Mouse (Mus musculus): ENCODE measurements around the gene Dctd. TPM values are rescaled to one million over a fixed set of nuclear protein-coding genes. Genes with fewer than 3 reads are reported as not detected.

Dctd gene
- polyA plus RNA-seq, 1 experiment = not detected

DNA sequence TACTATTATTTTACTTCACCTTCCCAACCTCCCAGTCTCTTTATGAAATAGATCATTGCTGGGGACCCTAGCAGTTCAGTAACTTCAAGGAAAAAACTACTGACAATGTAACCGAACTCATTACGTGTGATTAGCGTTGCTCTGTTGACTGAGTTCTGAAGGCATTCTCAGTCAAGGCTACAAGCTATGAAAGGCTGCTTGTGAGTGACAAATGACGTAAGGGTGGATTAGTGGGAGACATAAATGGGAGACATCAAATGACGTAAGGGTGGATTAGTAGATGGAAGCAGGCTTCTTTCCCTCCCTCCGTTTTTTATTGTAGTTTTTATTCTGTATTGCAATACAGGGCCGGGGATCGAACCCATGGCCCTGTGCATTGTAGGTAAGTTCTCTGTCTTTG is 26.0 kb downstream of the Dctd start:
- H3K4me1 ChIP-seq (ENCODE audit: control insufficient read depth, insufficient read depth, insufficient read length, low read length) = no peaks in the 10 kb centered on the region
- no peak overlapping the region for H3K27ac ChIP-seq (replicated peaks; ENCODE audit: low read depth, low read length)

DNA sequence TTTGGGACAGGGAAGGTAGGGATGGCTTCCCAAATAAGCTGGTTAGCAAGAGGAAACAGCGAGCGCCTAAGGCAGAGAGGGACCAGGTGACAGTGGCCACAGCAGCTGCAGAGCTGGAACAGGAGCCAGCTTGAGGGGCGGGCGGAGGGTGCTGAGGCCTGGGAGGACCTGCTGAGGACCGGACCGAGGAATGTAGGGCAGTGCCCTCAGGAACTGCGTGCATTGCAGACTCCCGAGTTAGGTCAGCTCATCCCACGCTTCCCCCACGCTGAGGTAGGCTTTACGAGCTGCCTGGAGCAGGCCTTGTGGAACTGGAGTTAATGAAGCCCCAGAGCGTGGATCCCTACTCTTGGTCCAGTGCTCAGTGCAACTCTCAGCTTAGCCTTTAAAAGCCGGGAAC is 28.1 kb downstream of the Dctd start:
- H3K27ac ChIP-seq (replicated peaks; ENCODE audit: low read depth, low read length) = no peak overlapping the region
- H3K4me3 ChIP-seq (ENCODE audit: insufficient read depth, low read depth, low read length) = no peak overlapping the region
- H3K4me1 ChIP-seq (ENCODE audit: control insufficient read depth, insufficient read depth, insufficient read length, low read length) = no peaks in the 10 kb centered on the region

More for the DNA sequence above, 26.0 kb downstream of the Dctd start:
- H3K4me3 ChIP-seq (ENCODE audit: insufficient read depth, low read depth, low read length) = no peak overlapping the region

DNA sequence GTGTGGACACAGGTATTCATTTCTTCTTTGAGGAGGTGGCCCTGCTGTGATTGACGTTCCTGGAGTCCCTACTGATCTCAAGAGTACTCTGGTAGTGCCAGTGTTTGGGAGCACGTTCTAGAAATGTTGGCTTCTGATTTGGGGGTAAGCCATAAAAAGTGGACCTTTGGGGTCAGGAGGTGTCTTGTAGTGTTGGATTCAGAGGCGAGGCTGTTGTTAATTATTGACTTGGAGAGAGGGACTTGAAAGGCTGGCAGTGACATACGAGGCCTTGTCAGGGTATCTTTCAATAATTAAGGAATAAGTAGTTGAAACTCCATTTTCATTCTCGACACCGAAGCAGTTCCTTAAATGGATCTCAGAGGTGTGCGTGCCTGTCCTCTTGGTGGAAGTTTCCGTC is 31.4 kb downstream of the Dctd start:
- no peak overlapping the region for H3K27ac ChIP-seq (replicated peaks; ENCODE audit: low read depth, low read length)
- H3K4me1 ChIP-seq (ENCODE audit: control insufficient read depth, insufficient read depth, insufficient read length, low read length) = no peaks in the 10 kb centered on the region
- H3K4me3 ChIP-seq (ENCODE audit: insufficient read depth, low read depth, low read length) = no peak overlapping the region

GRCm38 (mm10) chr8:48133321-48133720 is 34.4 kb downstream of the Dctd start:
- no peak overlapping the region for H3K4me3 ChIP-seq (ENCODE audit: insufficient read depth, low read depth, low read length)
- H3K27ac ChIP-seq (replicated peaks; ENCODE audit: low read depth, low read length) = no peak overlapping the region
- no peaks in the 10 kb centered on the region for H3K4me1 ChIP-seq (ENCODE audit: control insufficient read depth, insufficient read depth, insufficient read length, low read length)

GRCm38 (mm10) chr8:48136804-48137650 is 38.1 kb downstream of the Dctd start:
- Histone ChIP-seq H3K4me3 (ENCODE audit: insufficient read depth, low read depth, low read length) (no peak overlapping the region), H3K27ac (replicated peaks; ENCODE audit: low read depth, low read length) (no peak overlapping the region)

DNA sequence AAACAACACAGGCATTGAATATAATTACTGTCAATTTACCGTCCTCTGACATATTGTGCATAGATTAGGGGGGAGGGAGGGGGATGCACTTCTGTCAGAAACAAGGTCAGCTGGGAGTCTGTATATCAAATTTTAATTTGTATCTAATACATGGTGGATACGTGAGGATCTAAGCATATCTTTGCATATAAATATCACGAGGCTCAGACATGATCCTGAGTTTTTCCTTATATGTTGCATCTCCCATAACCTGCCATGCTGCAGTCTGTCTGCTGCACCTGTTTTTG is 38.7 kb downstream of the Dctd start:
- no peak overlapping the region for H3K4me3 ChIP-seq (ENCODE audit: insufficient read depth, low read depth, low read length)
- no peaks in the 10 kb centered on the region for H3K4me1 ChIP-seq (ENCODE audit: control insufficient read depth, insufficient read depth, insufficient read length, low read length)
- no peak overlapping the region for H3K27ac ChIP-seq (replicated peaks; ENCODE audit: low read depth, low read length)

More at GRCm38 (mm10) chr8:48136804-48137650, 38.1 kb downstream of the Dctd start:
- no peaks in the 10 kb centered on the region for H3K4me1 ChIP-seq (ENCODE audit: control insufficient read depth, insufficient read depth, insufficient read length, low read length)

DNA sequence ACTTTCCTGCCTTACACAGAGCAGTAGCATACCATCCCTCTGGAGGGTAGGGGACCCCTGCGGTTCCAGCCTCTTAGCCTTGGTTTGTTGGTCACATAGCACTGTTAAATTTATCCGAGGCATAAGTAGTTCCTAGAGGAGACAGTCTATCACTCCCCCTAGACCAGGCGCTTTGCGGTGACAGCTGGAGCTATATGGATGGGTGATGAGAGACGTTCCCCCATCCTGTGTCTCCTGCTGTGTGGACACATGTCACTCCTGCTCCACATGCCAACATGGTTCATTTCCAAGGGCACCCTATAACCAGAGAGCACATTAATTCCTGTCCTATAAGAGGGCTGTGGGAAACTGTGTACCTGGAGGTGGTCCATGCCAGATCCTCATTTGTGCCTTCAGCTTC is 42.1 kb downstream of the Dctd start:
- Histone ChIP-seq H3K27ac (replicated peaks; ENCODE audit: low read depth, low read length) (no peak overlapping the region), H3K4me3 (ENCODE audit: insufficient read depth, low read depth, low read length) (no peak overlapping the region), H3K4me1 (ENCODE audit: control insufficient read depth, insufficient read depth, insufficient read length, low read length) (no peaks in the 10 kb centered on the region)

- Histone ChIP-seq H3K4me3 (ENCODE audit: insufficient read depth, low read depth, low read length) (no peak overlapping the region), H3K4me1 (ENCODE audit: control insufficient read depth, insufficient read depth, insufficient read length, low read length) (no peaks in the 10 kb centered on the region), H3K27ac (replicated peaks; ENCODE audit: low read depth, low read length) (no peak overlapping the region)
These were observed 46.9 kb downstream of the Dctd start for GRCm38 (mm10) chr8:48145766-48146165.

DNA sequence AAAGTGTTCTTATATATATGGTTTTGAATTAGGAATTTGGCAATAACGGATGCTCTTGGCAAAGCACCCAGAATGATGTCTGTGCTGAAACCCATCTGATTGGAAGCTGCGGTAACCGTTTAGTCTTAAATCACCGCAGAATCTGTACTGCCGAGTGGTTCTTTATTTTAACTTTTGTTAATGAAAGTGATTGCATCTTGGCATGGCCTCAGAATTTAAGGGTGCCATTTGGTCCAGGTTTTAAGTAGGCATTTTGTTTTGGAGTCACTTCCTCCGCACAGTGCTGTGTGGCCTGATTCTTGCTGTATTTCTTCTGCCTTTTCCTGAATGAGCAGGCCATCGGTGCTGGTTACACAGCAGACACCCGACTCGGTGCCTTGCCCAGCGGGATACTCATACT is 47.6 kb downstream of the Dctd start:
- Histone ChIP-seq H3K27ac (replicated peaks; ENCODE audit: low read depth, low read length) (no peak overlapping the region), H3K4me3 (ENCODE audit: insufficient read depth, low read depth, low read length) (no peak overlapping the region), H3K4me1 (ENCODE audit: control insufficient read depth, insufficient read depth, insufficient read length, low read length) (no peaks in the 10 kb centered on the region)

DNA sequence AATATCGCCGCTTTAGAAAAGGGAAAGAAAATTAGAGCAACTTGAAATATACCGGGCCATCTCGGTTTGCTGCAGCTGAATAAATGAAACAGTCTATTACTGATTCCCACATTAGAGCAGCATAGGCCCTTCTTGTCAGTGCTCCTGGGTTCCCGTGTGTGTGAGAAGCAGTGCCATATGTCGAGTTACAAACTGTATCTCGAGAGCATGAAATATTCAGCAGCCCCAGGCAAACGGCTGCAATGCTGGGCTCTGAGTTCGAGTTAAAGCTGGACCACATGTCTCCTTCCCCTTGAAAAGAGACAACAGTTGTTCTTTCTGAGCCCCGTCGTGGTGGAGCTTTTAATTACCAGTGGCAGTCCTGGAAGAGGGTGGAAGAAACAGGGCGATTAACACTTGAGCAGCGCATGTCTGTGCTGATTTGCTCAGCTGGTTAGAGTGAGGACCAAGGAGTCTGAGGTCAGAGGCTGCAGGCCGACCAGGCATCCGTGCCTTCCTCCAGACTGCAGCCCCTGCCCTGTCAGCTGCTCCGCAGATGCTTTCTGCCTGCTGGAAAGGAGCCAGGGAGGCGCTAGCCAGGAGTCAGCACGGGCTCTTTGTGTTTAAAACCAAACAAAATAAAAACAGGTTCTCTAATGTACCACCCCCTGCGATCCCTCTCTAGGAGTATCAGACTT is 53.3 kb downstream of the Dctd start:
- Histone ChIP-seq H3K27ac (replicated peaks; ENCODE audit: low read depth, low read length) (no peak overlapping the region), H3K4me1 (ENCODE audit: control insufficient read depth, insufficient read depth, insufficient read length, low read length) (no peaks in the 10 kb centered on the region), H3K4me3 (ENCODE audit: insufficient read depth, low read depth, low read length) (no peak overlapping the region)

DNA sequence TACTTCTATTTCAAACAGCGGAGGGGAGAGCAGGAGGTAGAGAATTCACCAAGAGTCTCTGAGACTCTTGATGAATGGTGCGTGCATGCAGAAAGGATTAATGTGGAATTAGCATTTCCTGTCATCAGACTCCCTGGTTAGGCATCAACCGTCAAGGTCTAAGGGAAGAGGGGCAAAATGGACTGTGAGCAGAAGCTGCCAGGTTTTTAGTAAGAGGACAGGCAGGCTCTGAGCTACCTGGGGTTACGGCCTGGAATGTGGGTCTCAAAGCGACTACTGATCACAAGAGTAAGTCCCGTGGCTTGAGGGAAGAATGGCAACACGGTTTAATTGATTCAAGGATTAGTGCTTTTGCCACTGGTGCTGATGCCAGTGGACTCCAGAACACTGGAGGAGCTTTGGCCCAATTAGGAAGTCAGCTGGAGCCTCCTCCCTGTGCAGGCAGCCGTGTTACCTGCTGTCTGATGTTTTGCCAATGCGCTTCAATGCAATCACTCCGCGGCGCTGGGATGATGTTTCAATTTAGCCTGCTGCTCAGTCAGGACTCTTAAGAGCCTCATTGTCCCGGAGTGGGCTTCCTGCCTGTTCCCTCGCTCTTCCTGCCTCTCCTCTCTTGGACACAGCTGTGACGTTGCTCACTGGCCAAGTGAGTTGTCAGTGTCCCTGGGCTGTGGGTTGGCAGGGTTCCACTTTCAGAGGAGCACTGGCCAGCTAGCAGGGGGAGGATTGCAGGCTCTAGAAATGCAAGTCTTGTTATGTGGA is 54.6 kb downstream of the Dctd start:
- H3K4me3 ChIP-seq (ENCODE audit: insufficient read depth, low read depth, low read length) = no peak overlapping the region
- no peak overlapping the region for H3K27ac ChIP-seq (replicated peaks; ENCODE audit: low read depth, low read length)
- no peaks in the 10 kb centered on the region for H3K4me1 ChIP-seq (ENCODE audit: control insufficient read depth, insufficient read depth, insufficient read length, low read length)

- H3K4me1 ChIP-seq (ENCODE audit: control insufficient read depth, insufficient read depth, insufficient read length, low read length) = no peaks in the 10 kb centered on the region
- H3K4me3 ChIP-seq (ENCODE audit: insufficient read depth, low read depth, low read length) = no peak overlapping the region
- no peak overlapping the region for H3K27ac ChIP-seq (replicated peaks; ENCODE audit: low read depth, low read length)
These were observed 58.8 kb downstream of the Dctd start for GRCm38 (mm10) chr8:48157718-48158117.

GRCm38 (mm10) chr8:48158560-48159217 is 59.8 kb downstream of the Dctd start:
- no peaks in the 10 kb centered on the region for H3K4me1 ChIP-seq (ENCODE audit: control insufficient read depth, insufficient read depth, insufficient read length, low read length)
- no peak overlapping the region for H3K27ac ChIP-seq (replicated peaks; ENCODE audit: low read depth, low read length)
- H3K4me3 ChIP-seq (ENCODE audit: insufficient read depth, low read depth, low read length) = no peak overlapping the region

DNA sequence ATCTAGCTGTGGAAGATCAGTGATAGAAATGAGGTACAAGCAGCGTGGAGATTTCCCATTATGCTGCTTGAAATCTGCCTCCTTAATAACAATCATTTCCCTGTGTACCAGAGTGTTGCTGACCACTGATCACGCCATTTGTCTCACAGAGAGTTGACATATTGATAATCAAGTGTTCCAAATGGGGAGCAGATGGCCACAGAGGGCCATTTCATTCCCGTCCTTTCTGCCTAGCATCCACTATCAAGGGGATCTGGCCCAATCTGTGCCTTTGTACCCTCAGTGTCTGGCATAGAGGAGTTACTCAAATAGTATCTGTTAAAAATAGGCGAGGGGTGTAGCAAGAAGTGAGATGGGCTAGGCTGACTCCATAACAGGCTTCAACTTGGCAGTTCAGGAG is 78.5 kb downstream of the Dctd start:
- Histone ChIP-seq H3K27ac (replicated peaks; ENCODE audit: low read depth, low read length) (no peak overlapping the region), H3K4me3 (ENCODE audit: insufficient read depth, low read depth, low read length) (no peak overlapping the region), H3K4me1 (ENCODE audit: control insufficient read depth, insufficient read depth, insufficient read length, low read length) (no peaks in the 10 kb centered on the region)

DNA sequence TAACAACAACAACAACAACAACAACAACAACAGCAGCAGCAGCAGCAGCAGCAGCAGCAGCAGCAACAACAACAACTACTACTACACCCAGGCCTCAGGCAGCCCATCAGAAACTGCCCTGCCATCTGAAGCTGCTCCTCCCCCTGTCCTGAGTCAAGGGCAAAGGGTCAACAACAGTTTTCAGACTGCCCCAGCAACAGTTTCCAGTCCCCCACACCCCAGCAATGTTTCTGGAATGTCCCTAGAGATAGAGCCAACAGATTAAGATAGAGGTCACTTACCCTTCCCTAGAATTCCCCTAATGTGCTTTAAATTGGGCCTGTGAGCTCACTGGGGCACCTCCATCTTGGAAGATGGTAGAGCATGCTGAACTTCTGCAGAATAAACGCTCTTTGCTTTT is 79.0 kb downstream of the Dctd start:
- Histone ChIP-seq H3K4me1 (ENCODE audit: control insufficient read depth, insufficient read depth, insufficient read length, low read length) (no peaks in the 10 kb centered on the region), H3K27ac (replicated peaks; ENCODE audit: low read depth, low read length) (no peak overlapping the region), H3K4me3 (ENCODE audit: insufficient read depth, low read depth, low read length) (no peak overlapping the region)

Data from brown adipose tissue, adult 24 weeks (tissue).